Mouse (Mus musculus) ES-Bruce4 (cell line): ENCODE data around the gene Aaas.

Experiments used
- CTCF ChIP-seq: IDR thresholded peaks from one replicate; pipeline ENCODE4 v1.8.1; 2011; ENCODE audit warnings: low read depth, low read length
- POLR2A ChIP-seq: IDR thresholded peaks from one replicate; pipeline ENCODE4 v1.8.1; 2011; ENCODE audit warnings: low read length; ENCODE audit not compliant: insufficient read depth

- TF ChIP-seq CTCF (no peak), POLR2A (no peak)
Observed at GRCm38 (mm10) chr15:102383671-102384070, 33.1 kb upstream of the Aaas start.
